Mouse (Mus musculus): ENCODE measurements around the gene Pacsin2.

DNA sequence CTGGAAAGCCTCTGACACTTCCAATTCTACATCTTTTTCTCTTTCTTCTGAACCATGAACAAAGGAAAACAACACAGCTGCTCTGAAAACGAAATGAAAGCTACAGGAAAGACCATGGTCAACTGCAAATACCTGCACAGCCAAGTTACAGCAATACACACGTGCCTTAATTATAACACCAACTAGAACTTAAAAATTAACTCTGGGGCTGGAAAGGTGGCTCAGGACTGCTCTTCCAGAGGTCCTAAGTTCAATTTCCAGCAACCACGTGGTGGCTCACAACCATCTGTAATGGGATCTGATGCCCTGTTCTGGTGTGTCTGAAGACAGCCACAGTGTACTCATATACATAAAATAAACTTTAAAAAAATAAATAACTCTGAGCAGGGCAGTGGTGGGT lies 9.4 kb downstream of the Pacsin2 start:
- TF ChIP-seq NANOG (IDR thresholded peaks at IDR 0.05; ENCODE audit: borderline replicate concordance, low read length): no peak
- no peak for TF ChIP-seq CTCF (conservative IDR thresholded peaks at IDR 0.05; ENCODE audit: low read length)
- TF ChIP-seq POU5F1 (IDR thresholded peaks at IDR 0.05; ENCODE audit: borderline replicate concordance, low read length): no peak

Data from E14TG2a.4 (cell line).